Mouse (Mus musculus) liver, embryonic 12.5 days (tissue): ENCODE results near the gene Gm3776. TPM values are rescaled to one million over a fixed set of nuclear protein-coding genes. Genes with fewer than 3 reads are reported as not detected.
"Not testable (repeated sequence)": the region's sequence is repeated elsewhere in the genome, so short reads cannot be mapped to it uniquely, and the experiment has no call there.

Experiments
- ATAC-seq: fragments of 200-750 bp; cut with Nextera tagmentation; 2 replicates; pipeline ENCODE4 v1.8.0; 2017; ENCODE audit warnings: moderate number of reproducible peaks, mild to moderate bottlenecking, moderate library complexity
- H3K27ac ChIP-seq: fragments of 300-500 bp; sonication (generic); 2 replicates; pipeline ENCODE4 v1.5.1; 2016; ENCODE audit warnings: mild to moderate bottlenecking
- H3K27me3 ChIP-seq: fragments of 300-500 bp; sonication (generic); replicated peaks from 2 replicates; pipeline ENCODE4 v1.6.1; 2016; ENCODE audit warnings: mild to moderate bottlenecking, moderate library complexity
- H3K36me3 ChIP-seq: fragments of 300-500 bp; sonication (generic); 2 replicates; pipeline ENCODE4 v1.6.1; 2016; ENCODE audit warnings: mild to moderate bottlenecking, moderate library complexity
- H3K4me1 ChIP-seq: fragments of 300-500 bp; sonication (generic); 2 replicates; pipeline ENCODE4 v1.6.1; 2016
- H3K4me2 ChIP-seq: fragments of 300-500 bp; sonication (generic); 2 replicates; pipeline ENCODE4 v1.6.1; 2016; ENCODE audit warnings: mild to moderate bottlenecking, moderate library complexity
- H3K4me3 ChIP-seq: fragments of 300-500 bp; sonication (generic); 2 replicates; pipeline ENCODE4 v1.5.1; 2016; ENCODE audit warnings: mild to moderate bottlenecking, moderate library complexity
- H3K9ac ChIP-seq: fragments of 300-500 bp; sonication (generic); 2 replicates; pipeline ENCODE4 v1.6.1; 2016; ENCODE audit warnings: mild to moderate bottlenecking, moderate library complexity
- H3K9me3 ChIP-seq: fragments of 300-500 bp; sonication (generic); replicated peaks from 2 replicates; pipeline ENCODE4 v1.6.1; 2016; ENCODE audit warnings: mild to moderate bottlenecking, moderate library complexity
- WGBS: fragments of 180-500 bp; shearing (Covaris S2); methylation state at CpG from one replicate; pipeline ENCODE4 v1.1.7; 2016; ENCODE audit not compliant: insufficient replicate concordance; 5-methylcytosine and 5-hydroxymethylcytosine counted together
- polyA plus RNA-seq: library from polyadenylated mRNA; unstranded; fragments of >200 nt; fragmentation: Nextera tagmentation; extraction: Ambion mirVana; gene quantifications from 2 replicates; pipeline ENCODE4 v1.2.1, GENCODE M21; 2016

Gm3776 gene
- polyA plus RNA-seq, 1 experiment from 2014 or later, result not detected

GRCm38 (mm10) chr9:78229658-78230057 is 27.3 kb upstream of the Gm3776 start:
- not testable (repeated sequence) for H3K4me1 ChIP-seq, H3K27me3 ChIP-seq, H3K4me3 ChIP-seq, H3K9me3 ChIP-seq, H3K27ac ChIP-seq, H3K4me2 ChIP-seq, H3K9ac ChIP-seq, ATAC-seq, H3K36me3 ChIP-seq
- 46% methylated on average over 3 of the region's 3 CpGs for WGBS

GRCm38 (mm10) chr9:78230461-78230860 is 26.5 kb upstream of the Gm3776 start, which contains the start of gene Gsta1:
TSS of gene Gsta1 (plus strand) at chr9:78230656.
- H3K9me3 ChIP-seq, H3K27ac ChIP-seq, H3K27me3 ChIP-seq, H3K4me1 ChIP-seq, H3K36me3 ChIP-seq, H3K9ac ChIP-seq, H3K4me3 ChIP-seq, H3K4me2 ChIP-seq, ATAC-seq: not testable (repeated sequence)
- 46% methylated on average over 2 of the region's 3 CpGs for WGBS

- not testable (repeated sequence) for H3K4me3 ChIP-seq, H3K27ac ChIP-seq, H3K36me3 ChIP-seq, H3K27me3 ChIP-seq, H3K4me2 ChIP-seq, H3K9me3 ChIP-seq, H3K4me1 ChIP-seq, ATAC-seq, H3K9ac ChIP-seq
- WGBS, result no CpG with 5 or more reads among the region's 10 CpGs
Measured at GRCm38 (mm10) chr9:78233121-78233695, 23.7 kb upstream of the Gm3776 start.

GRCm38 (mm10) chr9:78255683-78256470 is 1.1 kb upstream of the Gm3776 start:
- H3K4me2 ChIP-seq, H3K27me3 ChIP-seq, ATAC-seq, H3K4me1 ChIP-seq, H3K36me3 ChIP-seq, H3K27ac ChIP-seq, H3K4me3 ChIP-seq, H3K9ac ChIP-seq, H3K9me3 ChIP-seq: not testable (repeated sequence)
- whole genome bisulfite sequencing, result 57% methylated on average over 4 of the region's 4 CpGs

- 5% methylated on average over 1 of the region's 6 CpGs for WGBS
- not testable (repeated sequence) for H3K4me3 ChIP-seq, H3K27me3 ChIP-seq, H3K36me3 ChIP-seq, H3K9ac ChIP-seq, H3K27ac ChIP-seq, H3K9me3 ChIP-seq, ATAC-seq, H3K4me2 ChIP-seq, H3K4me1 ChIP-seq
Measured at GRCm38 (mm10) chr9:78259688-78260087, 2.8 kb downstream of the Gm3776 start.

- not testable (repeated sequence) for H3K9me3 ChIP-seq, H3K9ac ChIP-seq, H3K27ac ChIP-seq, H3K27me3 ChIP-seq, H3K36me3 ChIP-seq, H3K4me1 ChIP-seq, ATAC-seq, H3K4me2 ChIP-seq, H3K4me3 ChIP-seq
- WGBS, result 50% methylated on average over 3 of the region's 3 CpGs
Measured at GRCm38 (mm10) chr9:78270945-78271344, 14.0 kb downstream of the Gm3776 start.

- not testable (repeated sequence) for H3K4me2 ChIP-seq, H3K27ac ChIP-seq, H3K36me3 ChIP-seq, H3K27me3 ChIP-seq, H3K4me3 ChIP-seq, H3K9ac ChIP-seq, H3K4me1 ChIP-seq, ATAC-seq, H3K9me3 ChIP-seq
- 72% methylated on average over 4 of the region's 4 CpGs for WGBS
Measured at GRCm38 (mm10) chr9:78282002-78282711, 25.2 kb downstream of the Gm3776 start.

- H3K9me3 ChIP-seq, H3K4me3 ChIP-seq, H3K27ac ChIP-seq, H3K4me1 ChIP-seq, H3K9ac ChIP-seq, H3K27me3 ChIP-seq, H3K36me3 ChIP-seq, H3K4me2 ChIP-seq, ATAC-seq: not testable (repeated sequence)
- 67% methylated on average over 1 of the region's 1 CpGs for whole genome bisulfite sequencing
Measured at GRCm38 (mm10) chr9:78289063-78289462, 32.1 kb downstream of the Gm3776 start.

GRCm38 (mm10) chr9:78289723-78290122 is 32.8 kb downstream of the Gm3776 start, which contains the start of gene Gm10639:
TSS of gene Gm10639 (plus strand) at chr9:78289923.
- not testable (repeated sequence) for H3K4me3 ChIP-seq, H3K27ac ChIP-seq, ATAC-seq

GRCm38 (mm10) chr9:78292462-78292861 is 35.5 kb downstream of the Gm3776 start:
- H3K36me3 ChIP-seq, H3K27ac ChIP-seq, H3K9ac ChIP-seq, H3K27me3 ChIP-seq, H3K4me2 ChIP-seq, H3K9me3 ChIP-seq, H3K4me1 ChIP-seq, ATAC-seq, H3K4me3 ChIP-seq: not testable (repeated sequence)
- WGBS, result 76% methylated on average over 8 of the region's 8 CpGs

More at GRCm38 (mm10) chr9:78289723-78290122, 32.8 kb downstream of the Gm3776 start, which contains the start of gene Gm10639:
- not testable (repeated sequence) for H3K4me1 ChIP-seq, H3K9ac ChIP-seq, H3K4me2 ChIP-seq, H3K9me3 ChIP-seq, H3K27me3 ChIP-seq, H3K36me3 ChIP-seq
- WGBS, result 60% methylated on average over 3 of the region's 3 CpGs

- H3K4me3 ChIP-seq, ATAC-seq, H3K9ac ChIP-seq, H3K4me2 ChIP-seq, H3K4me1 ChIP-seq, H3K36me3 ChIP-seq, H3K9me3 ChIP-seq, H3K27ac ChIP-seq, H3K27me3 ChIP-seq: not testable (repeated sequence)
- WGBS, result 60% methylated on average over 1 of the region's 1 CpGs
Measured at GRCm38 (mm10) chr9:78293683-78294082, 36.8 kb downstream of the Gm3776 start.

GRCm38 (mm10) chr9:78294781-78295180 is 37.9 kb downstream of the Gm3776 start:
- not testable (repeated sequence) for H3K27me3 ChIP-seq, ATAC-seq, H3K36me3 ChIP-seq, H3K9ac ChIP-seq, H3K4me3 ChIP-seq, H3K4me2 ChIP-seq, H3K27ac ChIP-seq, H3K9me3 ChIP-seq, H3K4me1 ChIP-seq
- 62% methylated on average over 7 of the region's 7 CpGs for WGBS
